Mouse (Mus musculus): ENCODE results near the gene Inhbb.

Inhbb gene

DNA sequence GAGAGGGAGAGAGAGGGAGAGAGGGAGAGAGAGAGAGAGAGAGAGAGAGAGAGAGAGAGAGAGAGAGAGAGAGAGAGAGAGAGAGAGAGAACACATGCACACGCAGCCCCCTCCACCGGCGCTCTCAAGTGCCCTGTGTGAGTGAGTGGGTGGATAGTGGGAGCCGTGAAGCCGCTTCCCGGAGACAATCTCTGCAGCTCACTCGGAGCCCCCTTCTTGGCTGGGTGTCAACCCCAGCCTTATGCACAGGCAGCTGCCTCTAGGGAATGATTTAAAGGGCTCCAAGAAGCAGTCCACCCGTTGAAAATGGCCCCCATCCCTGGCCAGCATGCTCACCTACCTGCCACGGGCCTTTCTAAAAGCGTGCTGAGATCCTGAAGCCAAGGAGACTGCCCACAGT, 38.1 kb downstream of the Inhbb start:
- no peak for DNase-seq (ENCODE audit: low read depth, low spot score)

DNA sequence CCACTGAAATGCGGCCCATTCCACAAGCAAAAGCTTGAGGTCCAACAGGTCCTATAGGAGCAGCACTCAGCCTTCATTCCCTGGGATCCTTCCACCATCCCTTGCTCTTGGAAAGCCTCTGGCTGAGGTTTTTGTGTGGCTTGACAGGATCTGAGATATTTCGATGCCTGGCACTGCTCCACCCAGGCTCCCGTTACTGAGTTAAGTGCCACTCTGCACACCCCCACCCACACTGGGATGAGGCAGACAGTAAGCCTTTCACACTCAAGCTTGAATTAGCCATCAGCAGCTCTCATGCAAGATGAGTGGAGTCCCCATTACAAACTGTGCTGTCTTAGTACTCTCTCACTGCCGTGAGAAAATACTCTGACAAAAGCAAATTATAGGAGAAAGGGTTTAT, 41.4 kb downstream of the Inhbb start:
- no peak for DNase-seq (ENCODE audit: low read depth, low spot score)

DNA sequence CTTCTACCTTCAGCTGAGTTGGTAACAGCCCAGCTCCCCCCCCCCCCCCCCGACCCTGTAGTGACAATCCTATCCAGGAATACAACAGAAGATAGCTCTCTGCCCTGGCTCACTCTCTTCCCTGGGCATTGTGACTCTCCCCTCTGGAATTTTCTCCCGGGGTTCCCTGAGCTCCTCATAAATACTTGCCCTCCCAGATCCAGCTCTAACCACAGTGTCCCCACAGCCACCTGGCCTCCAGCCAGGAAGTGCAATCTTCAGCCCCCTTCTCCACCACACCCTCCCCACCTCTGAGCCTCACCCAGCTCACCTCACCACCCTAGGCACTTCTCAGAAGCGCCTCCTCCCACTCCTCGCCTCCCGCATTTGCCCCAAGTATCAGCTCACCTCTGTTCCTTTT, 46.7 kb downstream of the Inhbb start:
- DNase-seq (ENCODE audit: low read depth, low spot score) = no peak

DNA sequence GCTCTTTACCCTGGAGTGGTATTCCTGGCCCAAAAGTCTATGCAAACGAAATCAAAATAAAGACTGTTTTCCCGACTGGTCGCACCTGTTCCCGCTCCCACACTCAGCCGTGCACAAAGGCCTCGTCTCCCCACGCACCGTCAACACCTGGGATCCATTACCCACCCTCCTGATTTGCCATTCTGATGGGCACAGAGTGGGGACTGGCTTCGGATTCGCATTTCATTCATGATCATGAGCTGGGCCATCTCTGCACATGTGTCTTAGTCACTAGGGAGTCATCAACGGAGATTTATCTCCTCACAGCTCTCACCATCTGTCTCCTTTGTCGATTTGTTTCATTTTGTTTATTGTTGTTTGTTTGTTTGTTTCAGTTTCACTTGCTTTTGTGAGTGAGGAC, 54.5 kb downstream of the Inhbb start:
- no peak for DNase-seq (ENCODE audit: low read depth, low spot score)

DNA sequence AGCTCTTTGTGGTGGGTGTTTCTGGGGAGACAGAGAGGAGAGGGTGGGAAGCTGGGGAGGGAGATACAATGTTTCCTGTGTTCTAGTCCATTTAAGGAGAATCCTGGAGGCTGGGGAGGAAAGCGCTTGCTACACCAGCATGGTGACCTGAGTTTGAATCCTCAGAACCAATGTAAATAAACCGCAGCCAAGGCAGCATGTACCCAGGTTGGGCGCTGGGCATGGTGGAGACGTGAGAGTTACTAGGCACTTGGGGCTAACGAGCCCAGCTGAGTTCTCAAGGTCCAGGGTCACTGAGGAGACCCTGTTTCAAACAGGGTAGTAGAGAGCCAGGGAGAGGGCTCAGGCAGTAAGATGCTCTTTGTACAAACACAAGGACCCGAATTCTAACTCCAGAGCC, 55.7 kb downstream of the Inhbb start:
- no peak for DNase-seq (ENCODE audit: low read depth, low spot score)

Data from A20 (cell line).